Mouse (Mus musculus) heart, postnatal 36 days (tissue): ENCODE measurements around the gene Lyrm4. TPM values are rescaled to one million over a fixed set of nuclear protein-coding genes. Genes with fewer than 3 reads are reported as not detected.

Source experiments
- DNase-seq, 2 experiments: peaks; one replicate each; pipeline ENCODE4 v3.0.0; 2021 to 2022
- intact Hi-C: fragments of 180-260 bp; cut with DNase I; formaldehyde crosslinking; loops from one replicate; pipeline ENCODE4 v1.15.1; 2025
- total RNA-seq, 2 experiments: library from RNA; stranded (reverse); gene quantifications; 2 replicates each; pipeline ENCODE4 v1.2.3; 2021

Gene Lyrm4
- total RNA-seq, 2 experiments from 2014 or later, result 9.8 to 10.7 TPM

DNA sequence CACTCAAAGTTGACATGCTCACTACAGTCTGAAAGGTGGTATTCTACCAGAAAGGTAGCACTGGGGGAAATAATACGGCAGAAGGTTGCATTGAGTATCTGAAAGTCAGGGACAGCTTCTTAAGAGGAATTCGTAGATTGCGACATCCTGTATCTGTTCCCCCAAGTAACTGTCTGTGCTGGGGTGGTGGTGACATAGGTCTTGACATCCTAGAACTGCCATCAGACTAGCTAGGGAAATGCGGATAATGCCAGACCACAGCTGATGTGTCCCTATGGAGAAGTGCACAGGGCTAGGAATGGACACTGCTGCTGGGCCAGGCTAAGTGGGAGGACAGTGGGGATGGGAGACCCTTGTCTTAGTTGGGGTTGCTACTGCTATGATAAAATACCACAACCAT is 8.8 kb downstream of the Lyrm4 start:
- intact Hi-C loops, result no loop called here
- no peak for DNase-seq

GRCm38 (mm10) chr13:36105591-36105990 is 11.7 kb downstream of the Lyrm4 start:
- DNase-seq, result peak in 1 of 2 experiments; percentile 5
- intact Hi-C loops, result no loop called here

DNA sequence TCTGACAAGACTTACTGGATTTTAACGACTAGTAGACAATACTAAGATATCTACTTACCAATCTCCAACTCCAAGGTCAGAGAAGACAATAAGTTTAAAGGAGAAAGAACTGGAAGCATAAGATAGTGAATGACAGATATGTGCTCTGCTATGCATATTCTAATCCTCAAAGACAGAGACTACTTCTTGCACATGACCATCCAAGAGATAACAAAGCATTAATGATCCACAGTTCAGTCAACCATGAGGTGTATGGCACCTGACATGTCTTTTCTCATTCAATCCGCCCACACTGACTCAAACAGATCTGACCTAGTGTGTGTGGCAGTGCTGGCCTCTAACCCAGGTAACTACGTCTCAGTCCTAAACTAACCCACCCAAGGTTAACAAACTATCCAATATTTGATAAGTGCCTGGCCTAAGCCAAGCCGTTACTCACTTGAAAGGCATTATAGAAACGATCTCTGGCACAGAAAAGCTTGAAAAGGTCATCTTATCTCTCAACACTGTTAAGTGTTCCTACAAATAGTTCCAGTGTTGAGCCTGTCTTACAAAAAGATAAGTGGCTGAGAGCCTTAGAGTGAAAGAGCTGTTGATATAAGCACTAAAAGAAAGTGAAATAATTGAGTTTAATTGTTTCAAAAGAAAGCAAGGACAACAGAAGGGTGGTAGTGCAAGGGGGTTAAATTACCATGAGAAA is 20.5 kb downstream of the Lyrm4 start:
- peak in 1 of 2 experiments; percentile 18 for DNase-seq
- intact Hi-C loops, result no loop called here

DNA sequence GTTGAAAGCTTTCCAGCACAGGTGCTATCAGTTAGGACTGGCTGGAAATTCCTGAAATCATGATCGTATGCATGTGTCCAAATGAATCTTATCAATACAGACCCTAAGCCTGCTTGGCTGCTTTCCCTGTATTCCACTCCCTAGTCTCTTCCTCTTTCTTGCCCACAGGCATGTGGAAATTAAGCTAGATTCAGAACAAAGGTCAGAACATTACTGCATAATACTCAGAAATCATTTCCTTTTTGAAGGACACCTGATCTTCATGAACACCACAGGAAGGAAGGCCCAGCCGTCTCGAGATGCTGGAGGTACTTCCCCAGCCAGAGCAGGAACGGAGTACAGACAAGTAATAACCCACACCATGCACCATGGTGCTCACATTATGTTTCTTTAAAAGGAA is 29.2 kb downstream of the Lyrm4 start:
- intact Hi-C loops, result no loop called here

GRCm38 (mm10) chr13:36087427-36087826 is 29.9 kb downstream of the Lyrm4 start:
- DNase-seq, result no peak
- intact Hi-C loops, result no loop called here

More for the DNA sequence above, 29.2 kb downstream of the Lyrm4 start:
- DNase-seq, result no peak

- DNase-seq, result no peak
- intact Hi-C loops, result no loop called here
These were observed 30.5 kb downstream of the Lyrm4 start for GRCm38 (mm10) chr13:36086608-36087391.

- no peak for DNase-seq
- intact Hi-C loops, result no loop called here
These were observed 31.4 kb downstream of the Lyrm4 start for GRCm38 (mm10) chr13:36085971-36086370.

DNA sequence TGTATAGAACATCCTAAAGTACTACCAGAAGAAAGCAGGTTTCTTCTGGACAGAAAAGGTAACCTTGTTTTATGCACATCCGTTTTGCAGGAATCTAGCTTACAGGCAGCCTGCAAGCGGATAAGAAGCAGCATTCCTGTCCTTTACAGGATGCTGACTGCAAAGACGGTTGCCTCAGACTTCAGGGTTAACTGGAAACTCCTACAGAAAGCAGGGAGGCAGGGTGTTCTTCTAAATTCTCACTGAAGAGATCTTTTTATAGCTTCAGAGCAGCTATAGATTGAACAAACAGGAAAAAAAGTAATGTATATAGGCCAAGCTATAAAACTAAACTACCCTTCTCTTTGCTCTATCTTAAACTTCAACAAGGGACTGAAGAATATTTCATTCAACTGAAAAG is 32.6 kb downstream of the Lyrm4 start:
- intact Hi-C loops, result no loop called here
- DNase-seq, result no peak

GRCm38 (mm10) chr13:36081591-36081990 is 35.7 kb downstream of the Lyrm4 start:
- no peak for DNase-seq
- intact Hi-C loops, result no loop called here

DNA sequence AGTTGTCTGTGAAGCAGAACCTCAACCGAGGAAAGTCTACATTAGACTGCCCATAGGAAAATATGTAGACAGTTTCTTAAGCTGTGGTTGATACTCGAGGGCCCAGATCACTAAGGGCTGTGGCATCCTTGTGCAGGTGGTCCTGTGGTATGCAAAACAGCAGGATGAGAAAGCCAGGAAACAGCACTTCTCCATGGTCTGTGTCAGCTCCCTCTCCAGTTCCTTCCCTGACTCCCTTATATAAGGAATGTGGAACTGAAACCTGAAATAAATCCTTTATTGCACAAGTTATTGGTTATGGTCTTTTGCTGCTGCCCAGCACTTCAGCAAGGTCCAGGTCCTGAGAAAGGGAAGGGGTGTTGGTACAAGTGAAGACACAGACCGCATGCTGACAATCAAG is 42.8 kb downstream of the Lyrm4 start:
- intact Hi-C loops, result no loop called here
- no peak for DNase-seq

DNA sequence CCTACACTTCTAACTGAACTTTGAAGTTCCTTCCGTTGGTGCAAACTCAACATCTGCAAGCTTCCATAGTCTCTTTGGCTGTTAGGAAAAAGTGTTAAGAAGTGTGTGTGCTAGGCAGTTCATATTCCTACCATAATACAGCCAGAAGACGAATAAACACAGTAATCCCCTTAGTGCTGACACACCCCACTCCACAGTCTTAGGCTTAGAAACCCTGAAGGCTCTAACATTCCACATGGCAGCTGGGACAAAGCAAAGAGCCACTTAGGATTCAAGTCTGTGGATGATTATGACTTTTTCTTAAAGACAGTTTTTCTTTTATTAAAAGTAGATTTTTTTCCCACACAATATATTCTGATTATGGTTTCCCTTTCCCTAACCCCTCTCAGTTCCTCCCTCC is 50.6 kb downstream of the Lyrm4 start:
- no peak for DNase-seq
- intact Hi-C loops, result no loop called here

DNA sequence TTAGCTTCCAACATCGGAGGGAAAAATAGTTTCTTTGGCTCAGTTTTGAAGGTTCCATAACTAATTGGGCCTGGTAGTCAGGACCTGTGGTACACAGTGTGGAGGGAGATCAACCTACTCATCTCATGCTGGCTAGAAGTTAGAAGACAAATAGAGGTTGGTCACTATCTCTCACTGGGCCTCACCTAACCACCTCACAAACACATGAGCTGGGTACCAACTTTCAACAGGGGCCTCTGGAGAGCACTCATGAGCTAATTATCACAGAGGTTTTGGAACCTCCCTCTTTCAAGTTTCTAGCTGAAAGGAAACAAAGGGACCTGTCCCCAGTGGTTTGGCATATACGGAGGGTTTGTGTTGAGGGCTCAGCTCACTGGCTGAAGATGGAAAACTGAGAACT is 59.8 kb downstream of the Lyrm4 start:
- intact Hi-C loops, result no loop called here
- no peak for DNase-seq

- intact Hi-C loops, result no loop called here
- no peak for DNase-seq
These were observed 60.4 kb downstream of the Lyrm4 start for GRCm38 (mm10) chr13:36056925-36057324.

DNA sequence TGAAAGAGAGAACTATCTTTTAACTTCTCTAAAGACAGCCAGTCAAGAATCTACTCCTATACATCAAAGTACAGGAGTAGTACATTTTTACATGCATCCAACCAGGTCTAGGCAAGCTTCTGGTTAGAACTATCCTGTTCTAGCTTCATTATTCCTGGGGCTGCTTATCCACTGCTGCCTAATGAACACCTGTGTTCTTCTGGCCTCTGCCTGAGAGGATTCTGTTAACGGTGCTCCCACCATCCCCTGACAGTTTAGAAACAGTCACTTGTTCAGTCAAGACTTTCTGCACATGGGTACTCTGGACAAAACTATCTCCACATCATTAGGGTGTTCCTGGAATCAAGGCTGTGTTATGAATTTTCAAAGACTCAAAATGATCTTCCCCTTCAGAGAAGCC is 60.8 kb downstream of the Lyrm4 start:
- no peak for DNase-seq
- intact Hi-C loops, result no loop called here

DNA sequence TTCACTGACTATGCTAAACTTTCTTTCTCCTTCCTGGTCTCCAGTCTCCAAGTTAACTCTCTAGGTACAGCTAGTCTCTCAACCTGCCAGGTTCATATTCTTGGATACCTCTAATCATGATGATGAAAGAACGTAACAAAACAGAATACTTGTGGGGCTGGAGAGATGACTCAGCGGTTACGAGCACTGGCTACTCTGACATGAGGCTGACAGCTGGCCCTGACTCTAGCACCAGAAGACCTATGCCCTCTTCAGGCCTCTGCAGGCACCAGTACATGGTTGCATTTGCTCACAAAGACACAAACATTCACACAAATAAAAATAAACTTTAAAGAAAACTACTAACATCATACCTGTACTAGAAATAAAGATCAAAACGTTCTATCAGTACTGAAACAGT is 81.8 kb downstream of the Lyrm4 start:
- intact Hi-C loops, result no loop called here
- DNase-seq, result no peak

- intact Hi-C loops, result no loop called here
- DNase-seq, result no peak
These were observed 85.4 kb downstream of the Lyrm4 start for GRCm38 (mm10) chr13:36031959-36032358.

GRCm38 (mm10) chr13:36019309-36020274 is 97.7 kb downstream of the Lyrm4 start:
- DNase-seq, result peak; percentile 60 to 70
- intact Hi-C loops, result loop anchor here (1.0 to 10.0 kb wide), 4 partner anchors 97 to 1293 kb away; partner anchors contain the start of genes Fars2, Lyrm4 and Nrn1

GRCm38 (mm10) chr13:36018017-36018416 is 99.3 kb downstream of the Lyrm4 start:
- no peak for DNase-seq
- intact Hi-C loops, result loop anchor here (2.0 to 10.0 kb wide), 3 partner anchors 99 to 717 kb away; partner anchors contain the start of genes Fars2, Lyrm4 and Nrn1

- intact Hi-C loops, result loop anchor here (5.0 to 10.0 kb wide), 2 partner anchors 267 to 719 kb away; partner anchors contain the start of gene Nrn1
- no peak for DNase-seq
These were observed 101.7 kb downstream of the Lyrm4 start for GRCm38 (mm10) chr13:36015636-36016035.

GRCm38 (mm10) chr13:36009981-36010380 is 107.3 kb downstream of the Lyrm4 start:
- no peak for DNase-seq
- intact Hi-C loops, result loop anchor here (10.0 kb wide), 1 partner anchor 725 kb away; the partner anchor contains the start of gene Nrn1

DNA sequence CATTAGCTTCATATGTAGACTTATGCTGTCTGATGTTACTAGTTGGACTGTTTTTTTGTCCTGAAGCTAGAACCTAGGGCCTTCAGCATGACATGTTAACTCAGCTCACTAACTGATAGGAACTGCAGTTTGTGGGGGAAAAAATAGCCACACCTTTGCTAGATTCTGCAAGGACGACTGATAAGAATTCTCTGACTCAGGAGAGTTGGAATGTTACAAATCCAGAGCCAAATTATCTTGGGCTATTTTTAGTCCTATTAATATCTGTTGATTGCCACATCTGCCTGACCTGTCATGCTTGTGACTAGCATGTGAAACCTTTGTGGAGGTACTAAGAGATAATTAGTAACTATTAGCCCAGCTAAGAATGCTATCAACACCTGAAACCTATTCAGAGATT is 116.5 kb downstream of the Lyrm4 start:
- no peak for DNase-seq
- intact Hi-C loops, result no loop called here
